Mouse (Mus musculus) kidney, adult 2 months (tissue): ENCODE measurements around the gene Vamp2. TPM values are rescaled to one million over a fixed set of nuclear protein-coding genes. Genes with fewer than 3 reads are reported as not detected.
A peak's percentile ranks its signal among the peaks of the same experiment; 100 is the strongest.

Experiments used
- DNase-seq: peaks from one replicate; pipeline ENCODE4 v3.0.0; 2021
- H3K27ac ChIP-seq: fragments of 200-500 bp; 2 replicates; pipeline ENCODE4 v1.5.1; 2012; ENCODE audit warnings: low read depth, low read length, control low read depth, inconsistent platforms; ENCODE audit not compliant: insufficient read depth
- H3K27me3 ChIP-seq: fragments of 200-500 bp; replicated peaks from 2 replicates; pipeline ENCODE4 v1.6.1; 2012; ENCODE audit warnings: mild to moderate bottlenecking, moderate library complexity, low read length, inconsistent platforms; ENCODE audit not compliant: control insufficient read depth, insufficient read depth
- H3K36me3 ChIP-seq: fragments of 200-500 bp; 2 replicates; pipeline ENCODE4 v1.6.1; 2012; ENCODE audit warnings: mild to moderate bottlenecking, moderate library complexity, low read length, inconsistent platforms; ENCODE audit not compliant: control insufficient read depth, insufficient read depth
- H3K4me1 ChIP-seq: fragments of 200-500 bp; 2 replicates; pipeline ENCODE4 v1.6.1; 2011; ENCODE audit warnings: low read length; ENCODE audit not compliant: control insufficient read depth, insufficient read depth
- H3K4me3 ChIP-seq: fragments of 200-500 bp; 2 replicates; pipeline ENCODE4 v1.5.1; 2011; ENCODE audit warnings: mild to moderate bottlenecking, low read depth, low read length, control low read depth; ENCODE audit not compliant: insufficient read depth
- CTCF ChIP-seq: fragments of 200-500 bp; conservative IDR thresholded peaks from 2 replicates; pipeline ENCODE4 v1.5.1; 2011; ENCODE audit warnings: low read depth, mild to moderate bottlenecking, control low read depth, low read length, moderate library complexity, mixed read lengths; ENCODE audit not compliant: insufficient read depth, insufficient read length
- POLR2A ChIP-seq: fragments of 200-500 bp; IDR thresholded peaks from one replicate; pipeline ENCODE4 v1.6.1; 2011; ENCODE audit warnings: low read depth, low read length, control low read depth
- WGBS: fragments of 180-500 bp; shearing (Covaris S2); methylation state at CpG from one replicate; pipeline ENCODE4 v1.1.7; 2018; 5-methylcytosine and 5-hydroxymethylcytosine counted together
- polyA plus RNA-seq: library from polyadenylated mRNA; depleted of rRNA; stranded (reverse); fragments of >200 nt; gene quantifications from 2 replicates; pipeline ENCODE4 v1.2.3, GENCODE M21; 2012

The Vamp2 gene
- polyA plus RNA-seq, 1 experiment: 106 TPM

- Histone ChIP-seq H3K4me1 (peaks cover 12% of the 10 kb centered on the region), H3K36me3 (no peaks in the 10 kb centered on the region), H3K4me3 (peak overlapping the region; percentile 62), H3K27ac (peak overlapping the region; percentile 74), H3K27me3 (no peaks in the 10 kb centered on the region)
- DNase-seq: peak; percentile 32
- TF ChIP-seq CTCF (no peak), POLR2A (no peak)
- 4% methylated on average over 40 of the region's 40 CpGs for WGBS
Measured at GRCm38 (mm10) chr11:69060448-69061254, 27.6 kb upstream of the Vamp2 start.

GRCm38 (mm10) chr11:69061255-69061912 is 26.9 kb upstream of the Vamp2 start:
- 38% methylated on average over 17 of the region's 17 CpGs for WGBS
- Histone ChIP-seq H3K4me3 (peak overlapping the region; percentile 62; the same call in 1 of the 2 replicates), H3K27ac (no peak overlapping the region)

GRCm38 (mm10) chr11:69062194-69062760 is 26.0 kb upstream of the Vamp2 start:
- peaks cover 20% of the 10 kb centered on the region for H3K4me1 ChIP-seq
- H3K27ac ChIP-seq: no peak overlapping the region
- DNase-seq: peak; percentile 90
- no peaks in the 10 kb centered on the region for H3K36me3 ChIP-seq
- TF ChIP-seq POLR2A: no peak
- TF ChIP-seq CTCF: no peak
- H3K27me3 ChIP-seq: no peaks in the 10 kb centered on the region
- H3K4me3 ChIP-seq: no peak overlapping the region; the same call in 1 of the 2 replicates
- 3% methylated on average over 17 of the region's 17 CpGs for WGBS

More at GRCm38 (mm10) chr11:69061255-69061912, 26.9 kb upstream of the Vamp2 start:
- H3K4me1 ChIP-seq: peaks cover 14% of the 10 kb centered on the region
- H3K27me3 ChIP-seq: no peaks in the 10 kb centered on the region
- no peaks in the 10 kb centered on the region for H3K36me3 ChIP-seq
- DNase-seq: no peak
- TF ChIP-seq POLR2A: no peak
- TF ChIP-seq CTCF: no peak

GRCm38 (mm10) chr11:69062761-69063224 is 25.5 kb upstream of the Vamp2 start:
- peaks cover 25% of the 10 kb centered on the region for H3K4me1 ChIP-seq
- H3K27me3 ChIP-seq: no peaks in the 10 kb centered on the region
- no peaks in the 10 kb centered on the region for H3K36me3 ChIP-seq
- H3K27ac ChIP-seq: peak overlapping the region; percentile 29; the same call in 1 of the 2 replicates
- TF ChIP-seq CTCF: 0 out of 2 replicates have a peak, but pooled peaks have one; percentile 7
- TF ChIP-seq POLR2A: no peak
- DNase-seq: peak; percentile 98
- WGBS: under 1% methylated on average over 19 of the region's 19 CpGs
- peak overlapping the region; percentile 54 for H3K4me3 ChIP-seq

- WGBS: under 1% methylated on average over 31 of the region's 31 CpGs
- peaks cover 25% of the 10 kb centered on the region for H3K4me1 ChIP-seq
- peak; percentile 76 for DNase-seq
- no peaks in the 10 kb centered on the region for H3K36me3 ChIP-seq
- H3K4me3 ChIP-seq: peak overlapping the region; percentile 74
- H3K27me3 ChIP-seq: no peaks in the 10 kb centered on the region
- no peak for TF ChIP-seq CTCF
- TF ChIP-seq POLR2A: no peak
- H3K27ac ChIP-seq: 0 out of 2 replicates have a peak overlapping the region, but pooled peaks have one; percentile 6
Measured at GRCm38 (mm10) chr11:69063413-69064201, 24.7 kb upstream of the Vamp2 start.

- WGBS: 72% methylated on average over 9 of the region's 9 CpGs
Measured at GRCm38 (mm10) chr11:69064259-69065133, 23.8 kb upstream of the Vamp2 start.

More at GRCm38 (mm10) chr11:69064259-69065133, 23.8 kb upstream of the Vamp2 start:
- Histone ChIP-seq H3K4me3 (peak overlapping the region; percentile 74), H3K36me3 (no peaks in the 10 kb centered on the region), H3K27ac (no peak overlapping the region), H3K27me3 (no peaks in the 10 kb centered on the region), H3K4me1 (peaks cover 25% of the 10 kb centered on the region)
- no peak for TF ChIP-seq POLR2A
- TF ChIP-seq CTCF: no peak
- DNase-seq: no peak
